Mouse (Mus musculus) sigmoid colon, adult 10 weeks (tissue): Measurements from ENCODE around the gene Casc1. TPM values are rescaled to one million over a fixed set of nuclear protein-coding genes. Genes with fewer than 3 reads are reported as not detected.

Experiments
- polyA plus RNA-seq: library from polyadenylated mRNA; stranded (reverse); fragments of 350-450 nt; fragmentation: Illumina TruSeq; extraction: RNeasy Lipid Tissue Mini Kit (QIAGEN cat#74804); gene quantifications from one replicate; pipeline ENCODE4 v1.2.3, GENCODE M21; 2014; ENCODE audit warnings: low read depth, low replicate concordance

Casc1 gene
- polyA plus RNA-seq = 1.0 TPM

GRCm38 (mm10) chr6:145210816-145211338 is at the start of gene Casc1, which contains the start of gene Etfrf1:
Casc1 (minus strand) TSS chr6:145211005.
Etfrf1 (plus strand) TSS chr6:145211134.

GRCm38 (mm10) chr6:145250185-145250791 is 39.5 kb upstream of the Casc1 start, which contains the start of gene Kras:
Kras (minus strand) TSS chr6:145250239.

Other genes starting within 250 kb of the Casc1 start
- 0.57 TPM for gene Bcat1, start 134.8 kb downstream of the Casc1 start, polyA plus RNA-seq
- 27.9 TPM for gene Lrmp, start 95.4 kb downstream of the Casc1 start, polyA plus RNA-seq
- gene Etfrf1, start 129 bp upstream of the Casc1 start, polyA plus RNA-seq = 155 TPM
- gene Kras, start 39.2 kb upstream of the Casc1 start, polyA plus RNA-seq = 496 TPM